Mouse (Mus musculus) skeletal muscle tissue, postnatal 0 days (tissue): ENCODE measurements around the gene Trim59. TPM values are rescaled to one million over a fixed set of nuclear protein-coding genes. Genes with fewer than 3 reads are reported as not detected.

Experiments
- microRNA counts: library from miRNA; unstranded; fragments of <30 nt; microRNA quantifications from one replicate; lab custom pipeline; 2015
- microRNA-seq, 2 experiments: library from miRNA; unstranded; fragments of <30 nt; microRNA quantifications; one replicate each; pipeline ENCODE4; 2016
- polyA plus RNA-seq: library from polyadenylated mRNA; unstranded; fragments of >200 nt; fragmentation: Nextera tagmentation; extraction: Ambion mirVana; gene quantifications from 2 replicates; pipeline ENCODE4 v1.2.1, GENCODE M21; 2015

Trim59 gene
- 16.3 and 16.4 TPM in 2 replicates for polyA plus RNA-seq

DNA sequence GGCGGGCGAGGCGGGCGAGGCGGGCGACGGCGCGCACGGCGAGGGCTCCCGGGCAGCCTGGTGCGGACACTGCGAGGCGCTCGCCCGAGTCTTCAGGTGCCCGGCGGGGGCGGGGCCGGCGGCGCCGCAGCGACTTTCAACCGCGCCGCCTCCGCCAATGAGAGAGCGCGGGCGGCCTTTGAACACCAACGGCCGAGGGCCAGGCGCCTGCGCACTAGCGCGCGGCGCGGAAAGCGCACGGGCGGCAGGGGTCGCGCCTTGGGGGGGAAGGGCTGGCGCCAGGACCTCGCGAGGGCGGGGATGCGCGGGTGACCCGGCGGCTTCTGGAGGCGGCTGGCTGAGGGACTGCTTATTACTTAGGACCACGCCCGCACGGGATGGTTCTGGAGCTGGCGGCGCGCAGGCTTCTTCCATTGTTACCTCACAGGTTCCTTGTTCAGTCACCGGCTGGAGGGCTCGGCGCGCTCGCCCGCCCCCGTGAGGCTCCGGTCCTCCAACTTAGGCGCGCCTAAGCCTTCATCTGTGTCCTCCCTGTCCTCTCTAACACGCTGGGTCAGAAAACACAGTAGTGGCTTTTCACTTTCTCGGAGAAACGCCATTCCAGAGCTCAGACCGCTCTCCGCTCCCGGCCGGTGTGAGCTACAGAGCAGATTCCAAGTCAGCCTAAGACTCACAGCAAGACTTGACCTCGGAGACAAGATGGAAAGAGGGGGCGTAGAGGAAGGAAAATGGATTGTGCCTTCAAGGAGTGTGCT, at the start of gene Trim59:
Gene Trim59 (minus strand): TSS at position 111 of the 755 bp plus-strand sequence.

DNA sequence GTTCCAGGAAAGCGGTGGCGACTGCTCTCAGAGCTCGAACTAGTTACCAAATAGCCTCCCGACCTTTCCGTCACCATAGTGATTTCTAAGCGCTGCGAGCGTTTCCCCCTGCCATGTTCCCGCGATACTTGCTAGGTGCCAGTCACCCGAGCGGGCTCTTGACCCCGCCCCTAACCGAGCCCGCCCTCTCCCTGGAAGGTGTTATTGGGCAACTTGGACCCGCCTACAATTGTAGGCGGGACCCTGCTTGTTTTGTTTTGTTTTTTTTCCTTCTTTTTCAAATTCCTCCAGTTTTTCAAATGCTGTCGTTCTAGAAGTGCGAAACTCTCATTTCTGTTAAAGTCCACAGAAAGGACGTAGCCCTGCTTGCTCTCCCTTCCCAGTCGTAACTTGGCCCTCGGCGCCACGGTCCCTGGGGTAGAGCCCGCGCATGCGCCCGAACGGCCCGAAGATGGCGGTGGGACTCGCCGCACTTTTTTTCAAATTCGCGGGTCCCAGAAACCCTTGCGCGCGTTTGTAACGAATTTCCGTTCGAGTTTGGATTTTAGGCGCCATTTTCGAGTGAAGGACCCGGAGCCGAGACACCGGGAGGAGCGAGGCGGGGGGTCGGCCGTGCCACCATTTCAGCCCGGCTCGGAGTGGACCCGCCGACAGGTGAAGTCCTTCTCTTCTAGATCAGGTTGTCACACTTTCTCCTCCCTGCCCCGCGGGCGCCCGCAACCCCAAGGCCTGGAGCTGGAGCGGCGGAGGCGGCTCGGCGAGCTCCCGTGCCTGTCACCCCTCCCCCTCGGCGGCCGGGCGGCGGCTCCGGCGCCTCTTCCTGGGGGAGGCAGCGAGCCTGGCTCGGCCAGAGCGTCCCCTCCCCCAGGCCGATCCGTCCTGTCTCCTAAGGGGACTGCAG, 39.9 kb downstream of the Trim59 start, which contains the start of the genes Ift80 and Smc4:
Gene Ift80 (minus strand): TSS at position 134 of the 901 bp plus-strand sequence.
Gene Smc4 (plus strand): TSS at position 302 of the 901 bp plus-strand sequence.

MicroRNA genes within 50 kb of the gene (microRNA counts, 519-probe panel; counts per million panel counts)
- 5,917 counts per million, percentile 91 among the panel's probes with 10 or more counts for microRNA mmu-miR-15b (lab: Ali Mortazavi, UCI)

Small RNA genes lying within 50 kb of the gene (microRNA-seq; reads per million reads assigned to microRNA genes)
- 277 to 560 reads per million in 2 experiments for gene Mir15b
- gene Mir16-2: 110 to 181 reads per million in 2 experiments

Other genes with a start within 250 kb of the Trim59 start
- 0.14 and 0.29 TPM in 2 replicates for gene 1110032F04Rik, start 175.2 kb downstream of the Trim59 start, polyA plus RNA-seq
- gene Ift80, start 40.2 kb downstream of the Trim59 start, polyA plus RNA-seq: 2.8 and 3.0 TPM in 2 replicates
- gene Smc4, start 40.0 kb downstream of the Trim59 start, polyA plus RNA-seq: 49.2 and 57.1 TPM in 2 replicates
- 19.0 and 20.9 TPM in 2 replicates for gene Kpna4, start 82.4 kb upstream of the Trim59 start, polyA plus RNA-seq
- gene Arl14, start 177.7 kb upstream of the Trim59 start, polyA plus RNA-seq: not detected in 2 replicates